Mouse (Mus musculus) neural tube, embryonic 15.5 days (tissue): Measurements from ENCODE around the gene Vac14. TPM values are rescaled to one million over a fixed set of nuclear protein-coding genes. Genes with fewer than 3 reads are reported as not detected.

Source experiments
- ATAC-seq: fragments of 200-750 bp; cut with Nextera tagmentation; 2 replicates; pipeline ENCODE4 v1.8.0; 2017; ENCODE audit warnings: mild to moderate bottlenecking, moderate TSS enrichment, moderate library complexity; ENCODE audit not compliant: low FRiP score
- H3K27ac ChIP-seq: fragments of 300-500 bp; sonication (generic); replicated peaks from 2 replicates; pipeline ENCODE4 v1.5.1; 2015; ENCODE audit warnings: mild to moderate bottlenecking, inconsistent platforms
- H3K27me3 ChIP-seq: fragments of 300-500 bp; sonication (generic); replicated peaks from 2 replicates; pipeline ENCODE4 v1.6.1; 2015; ENCODE audit warnings: inconsistent platforms
- H3K36me3 ChIP-seq: fragments of 300-500 bp; sonication (generic); 2 replicates; pipeline ENCODE4 v1.6.1; 2015; ENCODE audit warnings: inconsistent platforms
- H3K4me1 ChIP-seq: fragments of 300-500 bp; sonication (generic); 2 replicates; pipeline ENCODE4 v1.6.1; 2015; ENCODE audit warnings: inconsistent platforms
- H3K4me2 ChIP-seq: fragments of 300-500 bp; sonication (generic); 2 replicates; pipeline ENCODE4 v1.6.1; 2015; ENCODE audit warnings: inconsistent platforms, mild to moderate bottlenecking, moderate library complexity
- H3K4me3 ChIP-seq: fragments of 300-500 bp; sonication (generic); replicated peaks from 2 replicates; pipeline ENCODE4 v1.5.1; 2015; ENCODE audit warnings: mild to moderate bottlenecking, inconsistent platforms
- H3K9ac ChIP-seq: fragments of 300-500 bp; sonication (generic); replicated peaks from 2 replicates; pipeline ENCODE4 v1.6.1; 2015; ENCODE audit warnings: mild to moderate bottlenecking, inconsistent platforms
- H3K9me3 ChIP-seq: fragments of 300-500 bp; sonication (generic); replicated peaks from 2 replicates; pipeline ENCODE4 v1.6.1; 2016; ENCODE audit warnings: inconsistent platforms
- WGBS: fragments of 180-500 bp; shearing (Covaris S2); methylation state at CpG from one replicate; pipeline ENCODE4 v1.1.7; 2015; ENCODE audit warnings: mixed read lengths; 5-methylcytosine and 5-hydroxymethylcytosine counted together
- polyA plus RNA-seq: library from polyadenylated mRNA; unstranded; fragments of >200 nt; fragmentation: Nextera tagmentation; extraction: Ambion mirVana; gene quantifications from 2 replicates; pipeline ENCODE4 v1.2.1, GENCODE M21; 2015

The Vac14 gene
- polyA plus RNA-seq, 1 experiment from 2014 or later, result 26.8 TPM

DNA sequence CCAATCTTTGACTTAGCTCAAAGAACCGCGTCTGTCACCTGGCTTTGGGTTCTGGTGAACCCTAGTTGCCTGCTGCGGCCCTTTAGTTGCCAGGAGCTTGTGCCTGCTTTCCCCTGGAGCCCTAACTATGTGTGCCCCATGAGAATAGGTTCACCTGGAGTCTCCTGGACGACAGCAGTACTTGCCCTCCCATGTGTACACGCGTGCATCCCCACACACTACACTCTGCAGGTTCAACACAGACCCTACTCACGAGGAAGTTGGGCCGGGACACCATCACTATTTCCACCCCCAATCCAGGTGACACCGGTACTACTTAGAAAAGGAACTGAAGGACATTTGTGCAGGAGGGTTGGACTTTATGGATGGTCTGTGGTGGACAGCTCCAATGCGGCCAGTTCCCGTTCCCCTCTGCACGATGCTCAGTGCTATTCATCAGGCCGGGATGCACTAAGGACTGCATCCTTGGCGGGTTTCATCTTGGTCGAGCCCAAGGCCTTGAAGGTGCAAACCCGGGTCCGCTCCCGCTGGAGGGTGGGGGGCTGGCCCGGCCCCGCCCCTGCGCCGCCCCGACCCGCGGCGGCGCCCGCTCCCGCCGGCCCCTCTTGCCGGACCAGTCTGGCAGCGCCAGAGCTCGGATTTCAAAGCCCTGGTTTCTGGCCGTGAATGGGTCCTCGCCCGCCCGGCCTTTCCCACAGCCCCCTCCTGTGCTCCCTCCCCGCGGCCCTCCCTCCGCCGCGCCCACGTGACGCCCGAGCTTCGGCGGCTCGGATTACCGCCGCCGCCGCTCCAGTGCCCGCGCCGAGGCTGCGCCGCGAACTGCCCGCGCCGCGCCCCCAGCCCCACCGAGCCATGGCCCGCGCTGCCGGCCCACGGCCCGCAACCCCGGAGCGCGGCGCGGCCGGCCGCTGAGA, 102.6 kb downstream of the Vac14 start, which contains the start of gene Mtss1l:
TSS of gene Mtss1l (plus strand) at position 792 of the 914 bp plus-strand sequence.
- 5% methylated on average over 52 of the region's 75 CpGs for WGBS
- Histone ChIP-seq H3K4me2 (peak within 1 kb of the TSS; percentile 81), H3K4me1 (peaks cover 84% of the 10 kb centered on the region), H3K27me3 (no peaks in the 10 kb centered on the region), H3K36me3 (no peaks in the 10 kb centered on the region; the same call in 1 of the 2 replicates), H3K9me3 (no peaks in the 10 kb centered on the region), H3K9ac (peak within 1 kb of the TSS; percentile 100), H3K27ac (peak within 1 kb of the TSS; percentile 94), H3K4me3 (peak within 1 kb of the TSS; percentile 80)
- ATAC-seq, result peak; percentile 81

DNA sequence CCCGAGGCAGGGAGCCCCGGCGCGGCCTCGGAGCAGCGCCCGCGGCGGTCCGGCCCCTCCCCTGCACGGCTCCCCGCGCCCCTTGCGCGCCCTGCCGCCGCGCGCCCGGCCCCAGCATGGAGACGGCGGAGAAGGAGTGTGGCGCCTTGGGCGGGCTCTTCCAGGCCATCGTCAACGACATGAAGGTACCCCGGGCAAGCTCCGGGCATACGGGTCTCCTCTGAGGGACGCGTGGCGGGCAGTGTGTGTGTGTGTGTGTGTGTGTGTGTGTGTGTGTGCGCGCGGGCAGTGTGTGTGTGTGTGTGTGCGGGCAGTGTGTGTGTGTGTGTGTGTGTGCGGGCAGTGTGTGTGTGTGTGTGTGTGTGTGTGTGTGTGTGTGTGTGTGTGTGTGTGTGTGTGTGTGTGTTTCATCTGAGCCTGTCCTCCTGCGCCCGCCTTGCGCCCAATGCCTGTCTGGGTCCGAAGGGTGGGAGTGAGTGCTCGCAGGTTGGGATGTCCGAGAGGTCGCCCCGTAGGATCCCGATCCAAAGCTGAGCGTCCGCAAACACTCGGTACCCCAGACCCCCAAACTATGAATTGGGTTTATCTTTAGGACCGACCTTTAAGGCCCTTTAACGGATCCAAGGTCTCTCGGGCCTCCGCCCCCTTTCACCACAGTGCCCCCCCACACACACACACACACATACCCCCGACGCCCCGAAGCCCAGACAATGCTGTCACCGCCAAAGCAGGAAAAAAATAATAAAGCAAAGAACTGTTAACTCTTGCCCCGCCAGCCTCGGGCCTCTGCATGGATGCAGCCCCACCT, 103.4 kb downstream of the Vac14 start:
- Histone ChIP-seq H3K9ac (peak overlapping the region; percentile 100), H3K4me3 (peak overlapping the region; percentile 80), H3K27me3 (no peaks in the 10 kb centered on the region), H3K4me1 (peaks cover 83% of the 10 kb centered on the region), H3K9me3 (no peaks in the 10 kb centered on the region), H3K4me2 (peak overlapping the region; percentile 81), H3K27ac (peak overlapping the region; percentile 94), H3K36me3 (no peaks in the 10 kb centered on the region; the same call in 1 of the 2 replicates)
- ATAC-seq, result peak; percentile 54
- 2% methylated on average over 43 of the region's 59 CpGs for WGBS

DNA sequence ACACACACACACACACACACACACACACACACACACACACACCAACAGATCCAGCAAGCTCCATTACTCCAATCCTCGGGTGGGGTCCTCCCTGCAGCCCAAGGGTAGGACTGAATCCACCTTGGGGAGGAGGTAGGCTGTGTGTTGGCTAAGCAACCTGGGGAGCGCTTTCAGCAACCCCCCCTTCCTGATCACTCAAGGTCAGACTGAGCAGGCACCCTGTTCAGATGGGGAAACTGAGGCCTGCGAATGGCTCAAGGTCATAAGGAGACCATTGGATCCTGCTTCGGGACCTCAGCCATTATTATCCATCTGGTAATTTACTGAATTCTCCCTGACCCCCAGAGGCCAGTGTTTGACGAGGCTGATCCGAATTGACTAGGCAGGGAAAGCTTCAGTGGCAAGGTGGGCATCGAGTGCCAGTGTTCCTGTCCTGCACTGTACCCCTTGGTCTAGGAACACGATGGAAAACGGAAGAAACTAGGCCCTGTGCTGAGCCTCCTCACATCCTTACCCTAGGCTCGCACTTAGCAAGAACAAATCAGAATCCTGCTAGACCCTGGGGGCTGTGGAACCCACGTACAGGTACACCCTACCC, 104.1 kb downstream of the Vac14 start:
- Histone ChIP-seq H3K4me1 (peaks cover 83% of the 10 kb centered on the region), H3K27ac (peak overlapping the region; percentile 94), H3K27me3 (no peaks in the 10 kb centered on the region), H3K9ac (peak overlapping the region; percentile 100), H3K9me3 (no peaks in the 10 kb centered on the region), H3K4me3 (peak overlapping the region; percentile 80), H3K4me2 (peak overlapping the region; percentile 81), H3K36me3 (peaks cover 6% of the 10 kb centered on the region)
- 0 out of 2 replicates have a peak, but pooled peaks have one; percentile 0 for ATAC-seq
- 31% methylated on average over 11 of the region's 11 CpGs for WGBS

DNA sequence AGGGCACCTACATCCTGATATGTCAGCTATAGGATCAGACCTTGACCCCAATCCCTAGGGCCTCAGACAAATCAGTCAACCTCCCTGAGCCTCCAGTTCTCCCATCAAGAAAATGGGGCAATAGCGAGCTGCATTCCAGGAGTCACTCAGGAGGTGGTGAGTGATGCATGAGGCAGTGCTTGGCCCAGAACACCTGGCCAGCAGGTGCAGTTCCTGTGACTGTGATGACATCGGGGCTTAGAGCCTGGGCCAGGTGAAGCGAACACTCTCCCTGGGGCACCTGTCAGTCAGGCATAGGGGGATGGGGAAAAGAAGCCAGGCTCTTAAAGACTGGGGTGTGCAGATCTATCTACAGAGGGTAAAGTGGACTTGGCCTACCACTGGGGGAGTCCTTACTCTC, 106.1 kb downstream of the Vac14 start:
- 0 out of 2 replicates have a peak overlapping the region, but pooled peaks have one; percentile 6 for H3K4me3 ChIP-seq
- H3K4me1 ChIP-seq, result peaks cover 65% of the 10 kb centered on the region

GRCm38 (mm10) chr8:110725084-110725838, 106.9 kb downstream of the Vac14 start:
- Histone ChIP-seq H3K9me3 (no peaks in the 10 kb centered on the region), H3K27ac (peak overlapping the region; percentile 94), H3K4me2 (peak overlapping the region; percentile 81), H3K36me3 (peaks cover 34% of the 10 kb centered on the region), H3K27me3 (no peaks in the 10 kb centered on the region), H3K4me1 (peaks cover 57% of the 10 kb centered on the region), H3K4me3 (0 out of 2 replicates have a peak overlapping the region, but pooled peaks have one; percentile 6), H3K9ac (peak overlapping the region; percentile 20; the same call in 1 of the 2 replicates)
- ATAC-seq, result 0 out of 2 replicates have a peak, but pooled peaks have one; percentile 1
- WGBS, result 60% methylated on average over 7 of the region's 7 CpGs

More for the DNA sequence above, 106.1 kb downstream of the Vac14 start:
- H3K27ac ChIP-seq, result peak overlapping the region; percentile 94
- no peak for ATAC-seq
- H3K4me2 ChIP-seq, result peak overlapping the region; percentile 81
- no peaks in the 10 kb centered on the region for H3K27me3 ChIP-seq
- H3K9me3 ChIP-seq, result no peaks in the 10 kb centered on the region
- WGBS, result 77% methylated on average over 3 of the region's 3 CpGs
- peaks cover 26% of the 10 kb centered on the region for H3K36me3 ChIP-seq
- H3K9ac ChIP-seq, result peak overlapping the region; percentile 20; the same call in 1 of the 2 replicates

DNA sequence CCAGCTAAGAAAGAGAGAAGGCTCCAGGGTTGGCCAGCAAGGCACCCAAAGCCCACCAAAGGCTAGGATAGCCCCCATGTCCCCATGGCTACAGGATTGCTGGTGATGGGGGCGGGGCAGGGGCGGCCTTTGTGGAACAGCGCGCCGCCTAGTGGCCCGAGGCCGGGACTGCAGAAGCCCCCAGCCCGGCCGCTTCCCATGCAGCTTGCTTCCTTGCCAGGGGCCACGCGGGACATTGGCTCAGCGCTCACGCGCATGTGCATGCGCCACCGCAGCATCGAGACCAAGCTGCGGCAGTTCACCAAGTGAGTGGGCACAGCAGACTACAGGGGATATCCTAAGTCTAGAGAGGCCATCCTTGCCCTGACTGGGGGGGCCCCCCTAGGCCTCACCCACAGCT, 108.5 kb downstream of the Vac14 start:
- no peak for ATAC-seq
- peaks cover 49% of the 10 kb centered on the region for H3K36me3 ChIP-seq
- H3K9me3 ChIP-seq, result no peaks in the 10 kb centered on the region
- H3K4me2 ChIP-seq, result no peak overlapping the region; the same call in 1 of the 2 replicates
- peak overlapping the region; percentile 2; the same call in 1 of the 2 replicates for H3K27ac ChIP-seq
- H3K9ac ChIP-seq, result no peak overlapping the region
- 5% methylated on average over 17 of the region's 18 CpGs for WGBS
- H3K27me3 ChIP-seq, result no peaks in the 10 kb centered on the region
- H3K4me3 ChIP-seq, result no peak overlapping the region
- peaks cover 49% of the 10 kb centered on the region for H3K4me1 ChIP-seq

DNA sequence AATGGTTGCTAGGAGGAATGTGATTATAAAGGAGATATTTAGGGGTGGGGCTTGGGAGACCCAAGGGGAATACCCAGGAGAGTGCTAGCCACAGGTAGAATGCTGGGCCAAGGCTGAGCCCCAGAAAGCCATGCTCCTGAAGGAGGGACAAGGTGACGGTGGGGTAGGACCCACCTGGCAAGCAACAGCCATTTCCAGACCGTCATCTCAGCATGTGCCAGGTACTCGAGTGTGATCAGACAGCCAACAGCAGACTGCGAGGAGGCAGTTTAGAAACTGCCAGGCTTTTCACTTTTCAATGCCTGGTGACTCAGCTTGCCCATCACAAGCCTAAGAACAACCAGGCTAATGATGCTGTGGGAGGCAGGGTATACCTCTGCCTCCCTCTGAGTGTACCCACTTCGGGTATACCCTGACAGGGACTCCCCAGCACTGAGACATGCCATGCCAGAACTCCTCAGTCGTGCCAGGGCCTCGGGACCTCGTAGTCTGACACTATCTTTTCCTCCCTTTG, 113.0 kb downstream of the Vac14 start:
- Histone ChIP-seq H3K4me3 (no peak overlapping the region), H3K4me2 (no peak overlapping the region), H3K9ac (no peak overlapping the region), H3K9me3 (no peaks in the 10 kb centered on the region), H3K4me1 (peaks cover 8% of the 10 kb centered on the region), H3K27ac (no peak overlapping the region), H3K36me3 (peaks cover 84% of the 10 kb centered on the region), H3K27me3 (no peaks in the 10 kb centered on the region)
- no peak for ATAC-seq
- 95% methylated on average over 8 of the region's 8 CpGs for WGBS

DNA sequence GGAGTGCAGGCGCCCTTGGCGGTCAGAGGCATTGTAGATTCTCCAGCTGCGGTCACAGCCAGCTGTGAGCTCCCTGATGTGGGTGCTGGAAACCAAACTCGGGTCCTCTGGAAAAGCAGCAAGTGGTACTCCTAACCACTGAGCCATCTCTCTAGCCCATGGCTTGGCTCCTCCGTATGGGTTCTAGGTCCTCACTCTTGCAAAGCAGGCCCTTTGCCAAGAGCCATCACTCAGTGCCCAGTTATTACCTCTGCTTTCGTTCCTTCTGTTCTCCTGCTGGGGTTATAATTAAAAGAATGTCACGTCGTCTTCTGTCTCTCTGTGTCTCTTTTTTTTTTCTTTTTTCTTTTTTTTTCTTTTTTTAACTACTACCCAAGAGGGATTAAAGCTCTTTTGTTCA, 114.7 kb downstream of the Vac14 start:
- 76% methylated on average over 8 of the region's 8 CpGs for WGBS
- H3K4me2 ChIP-seq, result no peak overlapping the region
- H3K9me3 ChIP-seq, result no peaks in the 10 kb centered on the region

GRCm38 (mm10) chr8:110738591-110739195, 120.3 kb downstream of the Vac14 start:
- ATAC-seq, result no peak
- no peak overlapping the region for H3K9ac ChIP-seq
- no peaks in the 10 kb centered on the region for H3K9me3 ChIP-seq
- H3K4me3 ChIP-seq, result no peak overlapping the region
- H3K27me3 ChIP-seq, result no peaks in the 10 kb centered on the region
- no peak overlapping the region for H3K4me2 ChIP-seq
- WGBS, result 92% methylated on average over 35 of the region's 35 CpGs
- no peaks in the 10 kb centered on the region for H3K4me1 ChIP-seq
- no peak overlapping the region for H3K27ac ChIP-seq
- peaks cover 60% of the 10 kb centered on the region for H3K36me3 ChIP-seq

More for the DNA sequence above, 114.7 kb downstream of the Vac14 start:
- Histone ChIP-seq H3K4me1 (no peaks in the 10 kb centered on the region), H3K9ac (no peak overlapping the region), H3K36me3 (peaks cover 89% of the 10 kb centered on the region), H3K27ac (no peak overlapping the region), H3K27me3 (no peaks in the 10 kb centered on the region), H3K4me3 (no peak overlapping the region)
- no peak for ATAC-seq

GRCm38 (mm10) chr8:110740629-110741175, 122.3 kb downstream of the Vac14 start:
- H3K27ac ChIP-seq, result peak overlapping the region; percentile 33; the same call in 1 of the 2 replicates
- H3K4me1 ChIP-seq, result no peaks in the 10 kb centered on the region
- no peaks in the 10 kb centered on the region for H3K9me3 ChIP-seq
- whole genome bisulfite sequencing, result 92% methylated on average over 5 of the region's 5 CpGs
- no peak for ATAC-seq
- H3K27me3 ChIP-seq, result no peaks in the 10 kb centered on the region
- H3K4me3 ChIP-seq, result no peak overlapping the region
- no peak overlapping the region for H3K4me2 ChIP-seq
- no peak overlapping the region for H3K9ac ChIP-seq
- peaks cover 47% of the 10 kb centered on the region for H3K36me3 ChIP-seq
